Mouse (Mus musculus): ENCODE measurements around the gene Ube2c. TPM values are rescaled to one million over a fixed set of nuclear protein-coding genes. Genes with fewer than 3 reads are reported as not detected.

Gene Ube2c
- polyA plus RNA-seq, 1 experiment: 279 TPM

DNA sequence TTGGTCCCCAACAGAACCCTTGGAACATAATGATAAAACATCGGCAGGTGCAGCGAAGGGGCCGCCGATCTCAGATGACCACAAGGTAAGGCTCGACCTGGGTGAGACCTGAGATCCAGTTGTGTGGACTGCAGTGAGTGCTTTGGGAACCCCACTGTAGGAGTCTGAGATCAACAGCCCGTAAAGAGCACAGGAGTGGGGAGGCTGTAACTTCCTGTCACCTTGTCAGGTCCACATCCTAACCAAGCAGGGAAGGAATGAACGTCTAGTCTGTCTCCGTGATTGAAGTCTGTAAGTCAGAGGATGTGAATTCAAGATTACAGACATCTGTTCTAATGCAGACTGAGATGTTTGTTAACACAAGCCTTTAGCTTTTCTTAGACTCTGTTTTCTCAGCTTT is 23.0 kb upstream of the Ube2c start:
- Histone ChIP-seq H3K79me3 (ENCODE audit: low read depth) (peaks cover 29% of the 10 kb centered on the region), H3K4me3 (ENCODE audit: insufficient read depth, poor library complexity, severe bottlenecking) (peak overlapping the region; percentile 85), H3K36me3 (ENCODE audit: control insufficient read depth, insufficient read depth) (peaks cover 24% of the 10 kb centered on the region), H3K27me3 (ENCODE audit: control insufficient read depth, insufficient read depth, insufficient read length) (no peaks in the 10 kb centered on the region), H3ac (ENCODE audit: control insufficient read depth, insufficient read length, low read depth) (peak overlapping the region; percentile 92), H3K79me2 (ENCODE audit: control insufficient read depth, insufficient read depth) (peaks cover 52% of the 10 kb centered on the region)
- no peak for TF ChIP-seq USF1 (IDR thresholded peaks at IDR 0.05; ENCODE audit: low read depth)
- TF ChIP-seq CTCF (IDR thresholded peaks at IDR 0.05; ENCODE audit: control insufficient read depth, insufficient read depth, insufficient read length): no peak
- TF ChIP-seq FOSL1 (IDR thresholded peaks at IDR 0.05; ENCODE audit: insufficient read depth, low read length, poor library complexity, severe bottlenecking): no peak

- Histone ChIP-seq H3K27me3 (ENCODE audit: control insufficient read depth, insufficient read depth, insufficient read length) (no peaks in the 10 kb centered on the region), H3K79me3 (ENCODE audit: low read depth) (peaks cover 29% of the 10 kb centered on the region), H3K4me3 (ENCODE audit: insufficient read depth, poor library complexity, severe bottlenecking) (no peak overlapping the region), H3K36me3 (ENCODE audit: control insufficient read depth, insufficient read depth) (peaks cover 37% of the 10 kb centered on the region), H3ac (ENCODE audit: control insufficient read depth, insufficient read length, low read depth) (no peak overlapping the region), H3K79me2 (ENCODE audit: control insufficient read depth, insufficient read depth) (peaks cover 60% of the 10 kb centered on the region)
- TF ChIP-seq MYOD1 (IDR thresholded peaks at IDR 0.05; ENCODE audit: control insufficient read depth, insufficient read length, low read depth) (no peak), FOSL1 (IDR thresholded peaks at IDR 0.05; ENCODE audit: insufficient read depth, low read length, poor library complexity, severe bottlenecking) (no peak), MAX (IDR thresholded peaks at IDR 0.05) (no peak), MYOG (IDR thresholded peaks at IDR 0.05; ENCODE audit: control insufficient read depth, extremely low read depth, insufficient read length) (no peak), USF1 (IDR thresholded peaks at IDR 0.05; ENCODE audit: low read depth) (no peak), CEBPB (IDR thresholded peaks at IDR 0.05; ENCODE audit: low read depth) (no peak), CTCF (IDR thresholded peaks at IDR 0.05; ENCODE audit: control insufficient read depth, insufficient read depth, insufficient read length) (no peak)
These were observed 21.5 kb upstream of the Ube2c start for GRCm38 (mm10) chr2:164748191-164748590.

GRCm38 (mm10) chr2:164748991-164749390 is 20.7 kb upstream of the Ube2c start:
- Histone ChIP-seq H3K79me3 (ENCODE audit: low read depth) (peaks cover 29% of the 10 kb centered on the region), H3K36me3 (ENCODE audit: control insufficient read depth, insufficient read depth) (peaks cover 44% of the 10 kb centered on the region), H3K79me2 (ENCODE audit: control insufficient read depth, insufficient read depth) (peaks cover 60% of the 10 kb centered on the region), H3K27me3 (ENCODE audit: control insufficient read depth, insufficient read depth, insufficient read length) (no peaks in the 10 kb centered on the region), H3K4me3 (ENCODE audit: insufficient read depth, poor library complexity, severe bottlenecking) (no peak overlapping the region), H3ac (ENCODE audit: control insufficient read depth, insufficient read length, low read depth) (no peak overlapping the region)
- no peak for TF ChIP-seq CEBPB (IDR thresholded peaks at IDR 0.05; ENCODE audit: low read depth)
- peak; percentile 86 for TF ChIP-seq FOSL1 (IDR thresholded peaks at IDR 0.05; ENCODE audit: insufficient read depth, low read length, poor library complexity, severe bottlenecking)

- peaks cover 16% of the 10 kb centered on the region for H3K79me3 ChIP-seq (ENCODE audit: low read depth)
- H3K36me3 ChIP-seq (ENCODE audit: control insufficient read depth, insufficient read depth): peaks cover 76% of the 10 kb centered on the region
- no peak for TF ChIP-seq CEBPB (IDR thresholded peaks at IDR 0.05; ENCODE audit: low read depth)
- TF ChIP-seq MAX (IDR thresholded peaks at IDR 0.05): no peak
- no peak for TF ChIP-seq FOSL1 (IDR thresholded peaks at IDR 0.05; ENCODE audit: insufficient read depth, low read length, poor library complexity, severe bottlenecking)
- H3K4me3 ChIP-seq (ENCODE audit: insufficient read depth, poor library complexity, severe bottlenecking): no peak overlapping the region
- no peaks in the 10 kb centered on the region for H3K27me3 ChIP-seq (ENCODE audit: control insufficient read depth, insufficient read depth, insufficient read length)
- H3ac ChIP-seq (ENCODE audit: control insufficient read depth, insufficient read length, low read depth): no peak overlapping the region
- H3K79me2 ChIP-seq (ENCODE audit: control insufficient read depth, insufficient read depth): peaks cover 43% of the 10 kb centered on the region
These were observed 17.2 kb upstream of the Ube2c start for GRCm38 (mm10) chr2:164752454-164752853.

GRCm38 (mm10) chr2:164754105-164754504 is 15.6 kb upstream of the Ube2c start:
- Histone ChIP-seq H3K79me3 (ENCODE audit: low read depth) (peaks cover 16% of the 10 kb centered on the region), H3K27me3 (ENCODE audit: control insufficient read depth, insufficient read depth, insufficient read length) (no peaks in the 10 kb centered on the region), H3K36me3 (ENCODE audit: control insufficient read depth, insufficient read depth) (peaks cover 82% of the 10 kb centered on the region), H3K79me2 (ENCODE audit: control insufficient read depth, insufficient read depth) (peaks cover 31% of the 10 kb centered on the region), H3ac (ENCODE audit: control insufficient read depth, insufficient read length, low read depth) (no peak overlapping the region), H3K4me3 (ENCODE audit: insufficient read depth, poor library complexity, severe bottlenecking) (no peak overlapping the region)
- TF ChIP-seq CTCF (IDR thresholded peaks at IDR 0.05; ENCODE audit: control insufficient read depth, insufficient read depth, insufficient read length) (no peak), MYOG (IDR thresholded peaks at IDR 0.05; ENCODE audit: control insufficient read depth, extremely low read depth, insufficient read length) (no peak), MAX (IDR thresholded peaks at IDR 0.05) (no peak)

- H3K79me2 ChIP-seq (ENCODE audit: control insufficient read depth, insufficient read depth): peaks cover 24% of the 10 kb centered on the region
- TF ChIP-seq FOSL1 (IDR thresholded peaks at IDR 0.05; ENCODE audit: insufficient read depth, low read length, poor library complexity, severe bottlenecking): no peak
- TF ChIP-seq MYOD1 (IDR thresholded peaks at IDR 0.05; ENCODE audit: control insufficient read depth, insufficient read length, low read depth): no peak
- TF ChIP-seq MYOG (IDR thresholded peaks at IDR 0.05; ENCODE audit: control insufficient read depth, extremely low read depth, insufficient read length): no peak
- TF ChIP-seq MAX (IDR thresholded peaks at IDR 0.05): no peak
- no peak for TF ChIP-seq CTCF (IDR thresholded peaks at IDR 0.05; ENCODE audit: control insufficient read depth, insufficient read depth, insufficient read length)
- no peak for TF ChIP-seq CEBPB (IDR thresholded peaks at IDR 0.05; ENCODE audit: low read depth)
- H3K79me3 ChIP-seq (ENCODE audit: low read depth): peaks cover 14% of the 10 kb centered on the region
- H3K36me3 ChIP-seq (ENCODE audit: control insufficient read depth, insufficient read depth): peaks cover 89% of the 10 kb centered on the region
- no peaks in the 10 kb centered on the region for H3K27me3 ChIP-seq (ENCODE audit: control insufficient read depth, insufficient read depth, insufficient read length)
- H3ac ChIP-seq (ENCODE audit: control insufficient read depth, insufficient read length, low read depth): no peak overlapping the region
- H3K4me3 ChIP-seq (ENCODE audit: insufficient read depth, poor library complexity, severe bottlenecking): no peak overlapping the region
These were observed 14.9 kb upstream of the Ube2c start for GRCm38 (mm10) chr2:164754800-164755199.

Data from C2C12 (cell line).